Mouse (Mus musculus): ENCODE results near the gene Ggn. TPM values are rescaled to one million over a fixed set of nuclear protein-coding genes. Genes with fewer than 3 reads are reported as not detected.
A peak's percentile ranks its signal among the peaks of the same experiment; 100 is the strongest.

Ggn gene
- polyA plus RNA-seq, 2 experiments: 0.03 TPM; not detected in 1

DNA sequence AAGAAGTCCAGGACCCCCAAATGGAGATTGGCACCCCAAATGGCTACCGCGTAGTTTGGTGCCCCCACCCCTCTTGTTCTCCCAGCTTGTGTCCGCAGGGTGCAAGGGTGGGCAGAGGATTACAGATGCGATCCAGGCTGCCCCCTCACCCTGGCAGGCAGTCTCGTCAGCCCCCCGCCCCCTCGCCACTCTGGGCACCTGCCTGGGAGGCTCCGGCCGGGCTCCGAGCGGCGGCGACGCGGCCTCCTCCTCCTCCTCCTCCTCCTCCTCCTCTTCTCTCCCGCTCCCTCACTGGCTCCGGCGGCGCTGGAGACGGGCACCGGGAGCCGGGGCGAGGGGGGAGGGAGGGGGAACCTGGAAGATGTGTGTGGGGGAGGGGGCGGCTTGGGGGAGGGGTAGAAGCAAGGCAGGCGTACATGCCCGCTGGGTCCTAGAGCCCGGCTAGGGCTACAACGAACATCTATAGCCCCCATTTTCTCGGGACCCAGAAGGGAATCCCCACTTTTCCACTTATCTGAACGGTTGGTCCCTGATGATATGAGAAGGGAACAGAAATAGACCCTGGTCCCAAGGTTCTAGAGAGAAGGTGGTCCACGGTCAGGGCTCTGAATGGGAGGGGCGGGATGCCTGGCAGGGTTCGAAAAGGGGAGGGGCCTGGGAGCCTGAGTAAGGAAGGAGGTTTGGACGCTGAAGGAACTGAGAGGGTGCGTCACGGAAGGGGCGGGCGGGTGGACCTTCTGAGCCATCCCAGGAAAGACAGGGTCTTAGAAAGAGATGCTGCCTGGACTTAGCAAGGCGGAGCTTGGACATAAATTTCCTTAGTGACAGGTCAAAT, 562 bp upstream of the Ggn start:
- peaks cover 2 to 6% of the 10 kb centered on the region in 2 experiments; a peak in 1 of 4 replicates for H3K4me1 ChIP-seq (replicated peaks; ENCODE audit: control insufficient read depth in 2 of 2, insufficient read depth in 2 of 2, low read length in 1 of 2)
- peak overlapping the region; percentile 34 to 53 for H3K4me3 ChIP-seq (ENCODE audit: insufficient read depth in 1 of 2, low read depth in 2 of 2, low read length in 2 of 2)
- no peak for TF ChIP-seq CTCF (IDR thresholded peaks at IDR 0.05; ENCODE audit: low read depth)
- no peak for TF ChIP-seq EP300 (IDR thresholded peaks at IDR 0.05; ENCODE audit: low read depth)
- H3K9me3 ChIP-seq (ENCODE audit: control insufficient read depth, low read length): no peaks in the 10 kb centered on the region
- peaks cover 54% of the 10 kb centered on the region for H3K27me3 ChIP-seq (ENCODE audit: control insufficient read depth, insufficient read depth, low read length)
- H3K36me3 ChIP-seq (replicated peaks; ENCODE audit: control insufficient read depth, insufficient read depth, low read depth): peaks cover 4% of the 10 kb centered on the region
- H3K4me2 ChIP-seq (ENCODE audit: low read depth): peak overlapping the region; percentile 61
- 1% methylated on average over 38 of the region's 39 CpGs for WGBS (ENCODE audit: insufficient replicate concordance)
- no peak overlapping the region for H3K9ac ChIP-seq (replicated peaks)
- H3K27ac ChIP-seq: no peak overlapping the region
- ATAC-seq (ENCODE audit: insufficient read depth) (peak; percentile 53; the same call in 1 of the 2 replicates), DNase-seq (ENCODE audit: low read depth in 3 of 3, low spot score in 3 of 3) (peak in 1 of 3 experiments; percentile 42)

DNA sequence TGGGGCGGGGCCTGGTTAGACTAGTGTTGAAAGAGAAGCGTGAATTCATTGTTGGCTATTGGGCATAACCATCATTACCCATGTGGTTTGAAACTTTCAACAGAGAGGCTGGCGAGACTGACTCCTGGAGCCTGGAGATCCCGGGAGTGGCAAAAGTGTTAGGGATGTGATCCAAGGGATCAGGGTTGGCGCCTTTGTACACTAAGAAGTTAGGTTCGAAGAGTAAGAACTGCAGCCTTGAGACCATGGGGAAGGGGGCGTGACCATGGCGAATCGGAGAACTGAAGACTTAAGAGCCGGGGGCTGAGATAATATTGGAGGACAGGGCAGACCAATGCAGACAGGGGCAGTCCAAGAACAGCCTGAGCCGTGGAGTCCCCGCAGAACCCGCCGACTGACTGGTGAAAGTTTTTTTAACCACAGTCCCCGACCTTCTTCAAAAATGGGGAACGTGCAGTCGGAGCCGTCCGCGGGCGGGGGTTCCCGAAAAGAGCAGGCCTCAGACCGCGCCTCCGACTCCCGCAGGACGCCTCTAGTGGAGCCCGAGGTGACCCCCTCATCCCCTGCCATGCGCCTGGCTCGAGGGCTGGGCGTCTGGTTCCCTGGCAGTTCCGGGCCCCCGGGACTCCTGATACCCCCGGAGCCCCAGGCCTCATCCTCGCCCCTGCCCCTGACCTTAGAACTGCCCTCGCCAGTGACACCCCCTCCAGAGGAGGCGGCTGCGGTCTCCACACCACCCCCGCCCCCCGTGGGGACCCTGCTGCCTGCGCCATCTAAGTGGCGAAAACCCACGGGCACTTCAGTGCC, 948 bp downstream of the Ggn start:
- H3K4me1 ChIP-seq (replicated peaks; ENCODE audit: control insufficient read depth in 2 of 2, insufficient read depth in 2 of 2, low read length in 1 of 2): peaks cover 2 to 6% of the 10 kb centered on the region in 2 experiments; a peak in 1 of 4 replicates
- no peak overlapping the region for H3K27ac ChIP-seq
- H3K9ac ChIP-seq (replicated peaks): peak overlapping the region; percentile 7; the same call in 1 of the 2 replicates
- DNase-seq (ENCODE audit: low read depth in 3 of 3, low spot score in 3 of 3): no peak
- peaks cover 54% of the 10 kb centered on the region for H3K27me3 ChIP-seq (ENCODE audit: control insufficient read depth, insufficient read depth, low read length)
- H3K36me3 ChIP-seq (replicated peaks; ENCODE audit: control insufficient read depth, insufficient read depth, low read depth): peaks cover 15% of the 10 kb centered on the region
- TF ChIP-seq CTCF (IDR thresholded peaks at IDR 0.05; ENCODE audit: low read depth): no peak
- TF ChIP-seq EP300 (IDR thresholded peaks at IDR 0.05; ENCODE audit: low read depth): no peak
- H3K4me2 ChIP-seq (ENCODE audit: low read depth): peak overlapping the region; percentile 61
- H3K4me3 ChIP-seq (ENCODE audit: insufficient read depth in 1 of 2, low read depth in 2 of 2, low read length in 2 of 2): peak overlapping the region; percentile 35 to 53; a peak in 3 of 4 replicates
- WGBS (ENCODE audit: insufficient replicate concordance): 1% methylated on average over 41 of the region's 43 CpGs
- no peak; the same call in 1 of the 2 replicates for ATAC-seq (ENCODE audit: insufficient read depth)
- H3K9me3 ChIP-seq (ENCODE audit: control insufficient read depth, low read length): no peaks in the 10 kb centered on the region

DNA sequence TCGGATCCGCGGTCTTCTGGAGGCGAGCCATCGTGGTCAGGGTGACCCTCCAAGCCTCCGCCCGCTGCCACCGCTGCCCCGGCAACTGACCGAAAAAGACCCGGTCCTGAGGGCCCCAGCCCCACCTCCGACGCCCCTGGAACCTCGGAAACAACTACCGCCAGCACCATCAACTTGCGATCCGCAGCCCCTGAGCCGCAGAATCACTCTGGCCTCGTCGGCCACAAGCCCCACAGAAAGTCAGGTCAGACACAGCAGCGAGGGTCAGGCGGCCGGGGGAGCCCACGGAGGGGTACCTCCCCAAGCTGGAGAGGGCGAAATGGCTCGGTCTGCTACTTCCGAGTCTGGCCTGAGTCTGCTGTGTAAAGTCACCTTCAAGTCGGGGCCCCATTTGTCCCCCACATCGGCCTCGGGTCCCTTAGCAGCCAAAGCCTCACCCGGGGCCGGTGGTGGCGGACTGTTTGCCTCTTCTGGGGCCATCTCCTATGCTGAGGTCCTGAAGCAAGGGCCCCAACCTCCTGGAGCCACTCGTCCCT, 1.6 kb downstream of the Ggn start:
- H3K36me3 ChIP-seq (replicated peaks; ENCODE audit: control insufficient read depth, insufficient read depth, low read depth): peaks cover 21% of the 10 kb centered on the region
- peaks cover 2 to 6% of the 10 kb centered on the region in 2 experiments; a peak in 1 of 4 replicates for H3K4me1 ChIP-seq (replicated peaks; ENCODE audit: control insufficient read depth in 2 of 2, insufficient read depth in 2 of 2, low read length in 1 of 2)
- peak overlapping the region; percentile 61 for H3K4me2 ChIP-seq (ENCODE audit: low read depth)
- H3K27me3 ChIP-seq (ENCODE audit: control insufficient read depth, insufficient read depth, low read length): peaks cover 54% of the 10 kb centered on the region
- DNase-seq (ENCODE audit: low read depth in 3 of 3, low spot score in 3 of 3) (no peak), ATAC-seq (ENCODE audit: insufficient read depth) (no peak)
- H3K27ac ChIP-seq: no peak overlapping the region
- H3K4me3 ChIP-seq (ENCODE audit: insufficient read depth in 1 of 2, low read depth in 2 of 2, low read length in 2 of 2): peak overlapping the region in 1 of 2 experiments; percentile 53; a peak in 2 of 4 replicates
- H3K9me3 ChIP-seq (ENCODE audit: control insufficient read depth, low read length): no peaks in the 10 kb centered on the region
- WGBS (ENCODE audit: insufficient replicate concordance): 6% methylated on average over 34 of the region's 34 CpGs
- no peak overlapping the region for H3K9ac ChIP-seq (replicated peaks)
- TF ChIP-seq EP300 (IDR thresholded peaks at IDR 0.05; ENCODE audit: low read depth): no peak
- no peak for TF ChIP-seq CTCF (IDR thresholded peaks at IDR 0.05; ENCODE audit: low read depth)

DNA sequence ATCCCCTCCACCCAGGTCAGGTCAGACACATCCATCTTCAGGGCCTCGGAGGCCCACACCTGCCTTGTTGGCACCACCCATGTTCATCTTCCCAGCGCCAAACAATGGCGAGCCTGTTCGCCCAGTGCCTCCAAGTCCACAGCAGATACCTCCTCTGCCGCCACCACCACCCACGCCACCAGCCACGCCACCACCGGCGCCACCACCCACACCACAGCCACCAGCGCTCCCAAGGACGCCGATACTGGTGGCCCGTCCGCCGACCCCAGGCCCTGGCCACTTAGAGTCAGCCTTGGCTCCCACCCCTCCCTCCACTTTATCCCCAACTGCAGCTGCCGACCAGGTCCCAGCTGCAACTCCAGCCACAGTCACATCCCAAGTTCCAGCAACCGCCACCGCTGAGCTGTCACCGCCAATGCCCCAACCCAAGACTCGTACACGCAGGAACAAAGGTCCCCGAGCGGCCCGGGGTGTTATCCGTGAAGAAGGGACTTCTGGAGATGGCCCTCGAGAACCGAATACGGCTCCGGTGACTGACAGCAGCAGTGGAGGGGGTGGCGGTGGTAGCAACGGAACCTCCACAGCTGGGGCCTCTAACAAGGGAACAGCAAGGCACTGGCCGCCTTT, 2.5 kb downstream of the Ggn start:
- DNase-seq (ENCODE audit: low read depth in 3 of 3, low spot score in 3 of 3): no peak
- Histone ChIP-seq H3K9ac (replicated peaks) (no peak overlapping the region), H3K9me3 (ENCODE audit: control insufficient read depth, low read length) (no peaks in the 10 kb centered on the region), H3K27ac (no peak overlapping the region), H3K4me1 (replicated peaks; ENCODE audit: control insufficient read depth in 2 of 2, insufficient read depth in 2 of 2, low read length in 1 of 2) (peaks cover 2 to 6% of the 10 kb centered on the region in 2 experiments; a peak in 1 of 4 replicates), H3K4me2 (ENCODE audit: low read depth) (no peak overlapping the region), H3K27me3 (ENCODE audit: control insufficient read depth, insufficient read depth, low read length) (peaks cover 54% of the 10 kb centered on the region), H3K4me3 (ENCODE audit: insufficient read depth in 1 of 2, low read depth in 2 of 2, low read length in 2 of 2) (no peak overlapping the region), H3K36me3 (replicated peaks; ENCODE audit: control insufficient read depth, insufficient read depth, low read depth) (peaks cover 24% of the 10 kb centered on the region)
- 50% methylated on average over 32 of the region's 32 CpGs for WGBS (ENCODE audit: insufficient replicate concordance)
- no peak for TF ChIP-seq EP300 (IDR thresholded peaks at IDR 0.05; ENCODE audit: low read depth)
- no peak for TF ChIP-seq CTCF (IDR thresholded peaks at IDR 0.05; ENCODE audit: low read depth)
- ATAC-seq (ENCODE audit: insufficient read depth): no peak

All from liver, embryonic 14.5 days (tissue).